Mouse (Mus musculus) ES-E14 (cell line): ENCODE results near the gene Alg12.

Experiments used
- CHD2 ChIP-seq: IDR thresholded peaks from 2 replicates; pipeline ENCODE4 v1.6.1; 2014; ENCODE audit warnings: mild to moderate bottlenecking, low read depth, low read length, inconsistent platforms
- HCFC1 ChIP-seq: IDR thresholded peaks from 2 replicates; pipeline ENCODE4 v1.6.1; 2012; ENCODE audit warnings: low read length, inconsistent platforms, borderline replicate concordance; ENCODE audit not compliant: insufficient read depth
- ZC3H11A ChIP-seq: IDR thresholded peaks from 2 replicates; pipeline ENCODE4 v1.6.1; 2012; ENCODE audit warnings: low read depth, mild to moderate bottlenecking, inconsistent platforms, low read length, borderline replicate concordance
- ZNF384 ChIP-seq: IDR thresholded peaks from 2 replicates; pipeline ENCODE4 v1.6.1; 2012; ENCODE audit warnings: low read depth, low read length, inconsistent platforms

GRCm38 (mm10) chr15:88848661-88849060, 29.5 kb upstream of the Alg12 start:
- TF ChIP-seq HCFC1 (no peak), ZNF384 (no peak), CHD2 (no peak), ZC3H11A (no peak)
